Mouse (Mus musculus) embryonic facial prominence, embryonic 15.5 days (tissue): ENCODE data around the gene Eif4enif1. TPM values are rescaled to one million over a fixed set of nuclear protein-coding genes. Genes with fewer than 3 reads are reported as not detected.

Experiments
- ATAC-seq: fragments of 200-750 bp; cut with Nextera tagmentation; 2 replicates; pipeline ENCODE4 v1.8.0; 2017; ENCODE audit warnings: low read depth, moderate TSS enrichment; ENCODE audit not compliant: insufficient number of reproducible peaks, low FRiP score, low TSS enrichment
- H3K27ac ChIP-seq: fragments of 300-500 bp; sonication (generic); replicated peaks from 2 replicates; pipeline ENCODE4 v1.5.1; 2015; ENCODE audit warnings: mild to moderate bottlenecking, inconsistent platforms
- H3K27me3 ChIP-seq: fragments of 300-500 bp; sonication (generic); 2 replicates; pipeline ENCODE4 v1.6.1; 2015; ENCODE audit warnings: inconsistent platforms
- H3K36me3 ChIP-seq: fragments of 300-500 bp; sonication (generic); 2 replicates; pipeline ENCODE4 v1.6.1; 2015; ENCODE audit warnings: mild to moderate bottlenecking, inconsistent platforms
- H3K4me1 ChIP-seq: fragments of 300-500 bp; sonication (generic); 2 replicates; pipeline ENCODE4 v1.6.1; 2015; ENCODE audit warnings: inconsistent platforms
- H3K4me2 ChIP-seq: fragments of 300-500 bp; sonication (generic); replicated peaks from 2 replicates; pipeline ENCODE4 v1.6.1; 2015; ENCODE audit warnings: mild to moderate bottlenecking, inconsistent platforms
- H3K4me3 ChIP-seq: fragments of 300-500 bp; sonication (generic); replicated peaks from 2 replicates; pipeline ENCODE4 v1.5.1; 2015; ENCODE audit warnings: mild to moderate bottlenecking, inconsistent platforms
- H3K9ac ChIP-seq: fragments of 300-500 bp; sonication (generic); 2 replicates; pipeline ENCODE4 v1.6.1; 2015; ENCODE audit warnings: inconsistent platforms
- H3K9me3 ChIP-seq: fragments of 300-500 bp; sonication (generic); replicated peaks from 2 replicates; pipeline ENCODE4 v1.6.1; 2016; ENCODE audit warnings: inconsistent platforms
- WGBS: fragments of 180-500 bp; shearing (Covaris S2); methylation state at CpG from one replicate; pipeline ENCODE4 v1.1.7; 2015; 5-methylcytosine and 5-hydroxymethylcytosine counted together
- polyA plus RNA-seq: library from polyadenylated mRNA; unstranded; fragments of >200 nt; fragmentation: Nextera tagmentation; extraction: Ambion mirVana; gene quantifications from 2 replicates; pipeline ENCODE4 v1.2.1, GENCODE M21; 2015

Eif4enif1 gene
- polyA plus RNA-seq, 1 experiment from 2014 or later: 50.4 TPM

DNA sequence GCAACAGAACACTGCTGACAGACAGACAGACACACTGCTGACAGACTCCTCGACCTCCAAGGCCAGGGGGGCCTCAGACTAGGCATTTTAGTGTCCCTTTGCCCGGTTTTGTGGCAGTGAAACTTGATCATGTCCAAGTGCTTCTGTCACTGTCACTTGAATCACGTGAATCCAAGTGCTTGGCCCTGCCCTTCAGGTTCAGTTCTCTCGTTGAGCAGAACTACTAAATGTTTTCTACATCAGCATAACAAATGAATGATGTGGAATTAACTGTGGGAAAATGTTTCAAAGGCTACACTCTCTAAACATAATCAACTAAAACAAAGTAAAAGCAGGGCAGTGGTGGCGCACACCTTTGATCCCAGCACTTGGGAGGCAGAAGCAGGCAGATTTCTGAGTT, 76.2 kb downstream of the Eif4enif1 start:
- WGBS: 55% methylated on average over 5 of the region's 5 CpGs
- Histone ChIP-seq H3K9ac (no peak overlapping the region), H3K9me3 (no peaks in the 10 kb centered on the region)

DNA sequence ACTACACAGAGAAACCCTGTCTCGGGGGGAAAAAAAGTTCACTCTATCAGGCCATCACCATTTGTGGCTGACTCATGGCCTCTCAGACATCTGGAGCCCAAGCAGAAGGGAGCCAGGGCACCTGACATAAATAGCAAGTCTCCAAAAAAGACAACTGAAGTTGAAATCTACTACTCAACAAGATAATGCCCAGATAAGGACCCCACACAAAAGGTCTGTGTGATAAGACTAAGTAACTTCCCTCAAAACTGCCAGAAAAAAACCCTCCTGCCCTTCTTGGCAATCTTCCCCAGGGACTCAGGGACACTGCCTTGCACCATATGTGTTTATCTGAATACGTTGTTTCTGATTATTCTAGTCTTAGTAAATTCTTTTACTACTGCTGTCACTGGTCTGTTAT, 77.5 kb downstream of the Eif4enif1 start:
- no peak overlapping the region for H3K4me2 ChIP-seq
- H3K27ac ChIP-seq: no peak overlapping the region
- no peaks in the 10 kb centered on the region for H3K27me3 ChIP-seq
- no peaks in the 10 kb centered on the region for H3K9me3 ChIP-seq
- ATAC-seq: no peak
- no peaks in the 10 kb centered on the region for H3K36me3 ChIP-seq
- H3K9ac ChIP-seq: no peak overlapping the region
- no peaks in the 10 kb centered on the region for H3K4me1 ChIP-seq
- no peak overlapping the region for H3K4me3 ChIP-seq
- 83% methylated on average over 2 of the region's 2 CpGs for WGBS

More for the DNA sequence above, 76.2 kb downstream of the Eif4enif1 start:
- no peak for ATAC-seq
- Histone ChIP-seq H3K27me3 (no peaks in the 10 kb centered on the region), H3K36me3 (no peaks in the 10 kb centered on the region), H3K4me3 (no peak overlapping the region), H3K27ac (no peak overlapping the region), H3K4me2 (no peak overlapping the region), H3K4me1 (no peaks in the 10 kb centered on the region)

DNA sequence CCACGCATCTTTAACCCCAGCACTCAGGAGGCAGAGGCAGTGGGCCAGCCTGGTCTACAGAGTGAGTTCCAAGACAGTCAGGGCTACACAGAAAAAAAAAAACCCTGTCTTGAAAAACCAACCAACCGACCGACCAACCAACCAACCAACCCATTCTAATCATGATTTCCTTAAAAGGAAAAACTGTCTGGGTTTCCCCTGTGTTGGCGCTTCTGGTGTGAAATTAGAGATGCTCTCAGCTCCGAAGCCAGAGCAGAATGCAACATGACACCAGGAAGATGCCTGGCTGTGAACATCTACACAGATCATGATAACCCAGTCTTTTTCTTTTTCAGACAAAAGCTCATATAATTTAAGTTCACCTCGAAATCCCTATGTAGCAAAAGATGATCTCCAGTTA, 80.7 kb downstream of the Eif4enif1 start:
- no peak overlapping the region for H3K4me3 ChIP-seq
- ATAC-seq: no peak
- H3K27me3 ChIP-seq: no peaks in the 10 kb centered on the region
- H3K36me3 ChIP-seq: no peaks in the 10 kb centered on the region
- 73% methylated on average over 6 of the region's 6 CpGs for WGBS
- no peak overlapping the region for H3K4me2 ChIP-seq
- 0 out of 2 replicates have a peak, but pooled peaks cover 3% of the 10 kb centered on the region for H3K4me1 ChIP-seq
- no peak overlapping the region for H3K27ac ChIP-seq
- H3K9me3 ChIP-seq: no peaks in the 10 kb centered on the region
- H3K9ac ChIP-seq: no peak overlapping the region

DNA sequence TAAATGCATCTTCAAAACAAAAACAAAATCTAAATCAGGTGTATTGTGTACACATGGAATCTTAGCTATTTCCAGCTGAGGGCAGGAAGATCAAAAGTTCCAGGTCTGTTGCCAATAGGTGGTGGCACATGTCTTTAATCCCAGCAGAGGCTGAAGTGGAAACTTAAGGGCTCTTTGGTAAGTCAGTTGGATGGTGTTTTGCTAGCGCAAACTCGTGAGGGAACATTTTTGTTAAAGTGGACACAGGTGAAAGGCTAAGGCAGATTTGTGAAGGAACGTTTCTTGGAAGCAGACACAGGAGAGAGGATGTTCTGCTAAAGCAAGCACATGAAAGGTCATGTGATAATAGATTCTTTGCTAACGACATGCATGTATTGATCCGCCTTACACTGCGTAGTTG, 81.5 kb downstream of the Eif4enif1 start:
- H3K9ac ChIP-seq: no peak overlapping the region
- no peak overlapping the region for H3K4me3 ChIP-seq
- H3K27me3 ChIP-seq: no peaks in the 10 kb centered on the region
- H3K4me2 ChIP-seq: no peak overlapping the region
- ATAC-seq: no peak
- H3K27ac ChIP-seq: no peak overlapping the region
- no peaks in the 10 kb centered on the region for H3K9me3 ChIP-seq
- peaks cover 11% of the 10 kb centered on the region for H3K4me1 ChIP-seq
- 79% methylated on average over 6 of the region's 6 CpGs for WGBS
- H3K36me3 ChIP-seq: no peaks in the 10 kb centered on the region

DNA sequence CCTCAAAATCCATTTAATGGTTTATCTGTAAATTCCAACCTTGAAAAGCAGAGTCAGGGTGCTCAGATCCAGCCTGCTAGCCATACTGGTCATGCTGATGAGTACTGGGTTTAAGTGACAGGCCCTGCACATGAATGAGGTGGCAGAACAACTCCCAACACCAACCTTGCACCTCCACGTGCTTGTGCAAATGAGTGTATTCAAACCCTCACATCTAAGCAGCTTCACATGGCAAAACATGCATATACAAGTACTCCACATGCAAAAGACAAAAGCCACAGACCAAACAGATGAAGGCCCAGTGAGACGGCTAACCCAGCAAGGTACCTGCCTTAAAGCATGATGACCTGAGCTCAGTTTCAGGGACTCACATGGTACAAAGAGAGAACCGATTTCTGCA, 83.7 kb downstream of the Eif4enif1 start:
- Histone ChIP-seq H3K9me3 (no peaks in the 10 kb centered on the region), H3K27ac (no peak overlapping the region), H3K4me2 (no peak overlapping the region), H3K27me3 (no peaks in the 10 kb centered on the region), H3K4me3 (no peak overlapping the region), H3K9ac (no peak overlapping the region), H3K4me1 (peaks cover 14% of the 10 kb centered on the region), H3K36me3 (no peaks in the 10 kb centered on the region)
- ATAC-seq: no peak
- WGBS: 83% methylated on average over 3 of the region's 3 CpGs

DNA sequence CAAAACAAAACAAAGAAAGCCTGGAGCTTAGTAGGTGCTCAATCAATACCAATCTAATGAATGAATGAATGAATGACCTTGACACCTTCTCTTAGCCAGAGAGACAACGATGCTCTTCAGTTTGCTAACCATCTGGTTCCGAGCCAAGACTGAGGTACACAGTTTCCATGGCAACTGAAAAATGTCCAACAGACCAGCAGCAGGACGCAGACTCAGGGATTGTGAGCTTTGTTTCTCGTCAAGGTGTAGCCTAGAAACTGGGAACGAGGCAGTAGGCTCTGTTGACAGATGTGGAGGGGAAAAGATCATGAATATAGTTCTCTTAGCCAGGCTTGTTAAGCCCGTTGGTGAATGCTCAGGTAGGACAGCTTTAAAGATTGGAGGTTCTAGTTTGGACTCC, 84.9 kb downstream of the Eif4enif1 start:
- H3K9me3 ChIP-seq: no peaks in the 10 kb centered on the region
- ATAC-seq: no peak
- WGBS: 38% methylated on average over 6 of the region's 6 CpGs
- no peak overlapping the region for H3K27ac ChIP-seq
- no peak overlapping the region for H3K4me3 ChIP-seq
- H3K27me3 ChIP-seq: no peaks in the 10 kb centered on the region
- no peak overlapping the region for H3K9ac ChIP-seq
- H3K4me1 ChIP-seq: peaks cover 23% of the 10 kb centered on the region
- no peaks in the 10 kb centered on the region for H3K36me3 ChIP-seq
- H3K4me2 ChIP-seq: no peak overlapping the region

DNA sequence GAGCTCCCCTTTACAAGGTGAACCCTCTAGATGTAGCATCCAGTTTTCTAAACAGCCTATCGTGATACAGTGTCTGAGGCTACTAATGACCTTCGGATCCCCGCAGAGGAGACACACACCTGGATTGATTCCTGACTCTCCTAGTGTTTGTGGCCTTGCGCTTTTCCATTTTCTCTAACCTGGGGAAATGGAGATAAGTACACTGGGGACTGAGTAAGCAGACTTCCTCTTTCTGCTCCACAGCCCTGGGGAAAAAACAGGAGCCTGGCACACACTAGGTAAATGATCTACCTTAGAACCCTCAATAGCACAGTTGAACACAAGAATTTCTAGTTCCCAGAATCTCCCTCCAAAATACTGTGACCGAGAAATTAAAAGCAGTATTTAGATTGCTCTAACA, 85.7 kb downstream of the Eif4enif1 start:
- Histone ChIP-seq H3K4me3 (no peak overlapping the region), H3K4me1 (peaks cover 29% of the 10 kb centered on the region), H3K9me3 (no peaks in the 10 kb centered on the region), H3K36me3 (no peaks in the 10 kb centered on the region), H3K9ac (no peak overlapping the region), H3K27ac (no peak overlapping the region), H3K27me3 (no peaks in the 10 kb centered on the region), H3K4me2 (peak overlapping the region; percentile 90; the same call in 1 of the 2 replicates)
- WGBS: 63% methylated on average over 5 of the region's 5 CpGs
- ATAC-seq: no peak

DNA sequence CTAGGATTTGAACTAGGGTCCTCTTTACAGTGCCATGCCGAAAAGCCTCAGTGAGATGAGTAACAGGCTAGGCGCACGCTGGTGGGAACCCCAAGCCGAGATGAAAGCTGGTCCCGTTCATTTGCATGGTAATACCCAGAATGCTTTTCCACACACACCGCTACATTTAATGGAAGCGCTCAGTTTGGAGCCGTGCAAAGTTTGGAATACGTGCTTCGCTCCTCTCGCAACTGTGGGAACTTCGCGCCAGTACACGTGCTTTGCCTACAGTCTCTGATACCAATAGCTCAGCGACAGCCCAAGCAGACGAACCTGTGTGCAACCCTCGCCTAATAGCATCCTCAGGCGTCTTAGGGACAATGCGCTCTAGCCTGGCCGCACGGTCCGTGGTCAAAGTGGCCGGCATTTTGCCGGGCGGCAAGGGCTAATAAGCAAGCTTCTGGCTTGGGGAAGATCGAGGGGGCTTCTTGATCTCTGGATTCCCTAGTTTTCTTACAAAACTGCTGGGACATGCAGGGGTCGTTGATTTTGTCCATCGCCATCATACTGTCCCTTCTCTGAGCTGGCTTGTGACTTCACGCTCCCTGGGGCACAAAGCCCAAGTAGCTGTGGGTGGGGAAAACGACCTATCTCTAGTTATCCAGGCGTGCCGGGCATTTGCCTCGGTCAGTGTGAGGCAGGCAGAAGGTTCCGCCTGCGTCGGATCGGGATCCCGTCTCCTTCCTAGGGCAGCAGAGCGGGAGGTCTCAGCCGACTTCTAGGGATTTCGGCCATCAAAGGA, 86.5 kb downstream of the Eif4enif1 start, which contains the start of gene Patz1:
TSS of gene Patz1 (plus strand) at position 354 of the 781 bp plus-strand sequence.
- peak within 1 kb of the TSS; percentile 90 for H3K4me2 ChIP-seq
- H3K4me1 ChIP-seq: peaks cover 36% of the 10 kb centered on the region
- H3K9me3 ChIP-seq: no peaks in the 10 kb centered on the region
- WGBS: under 1% methylated on average over 41 of the region's 41 CpGs
- H3K27me3 ChIP-seq: no peaks in the 10 kb centered on the region
- peak within 1 kb of the TSS; percentile 98 for H3K9ac ChIP-seq
- H3K36me3 ChIP-seq: peaks cover 5% of the 10 kb centered on the region
- peak within 1 kb of the TSS; percentile 100 for H3K27ac ChIP-seq
- ATAC-seq: peak; percentile 11
- peak within 1 kb of the TSS; percentile 84 for H3K4me3 ChIP-seq

DNA sequence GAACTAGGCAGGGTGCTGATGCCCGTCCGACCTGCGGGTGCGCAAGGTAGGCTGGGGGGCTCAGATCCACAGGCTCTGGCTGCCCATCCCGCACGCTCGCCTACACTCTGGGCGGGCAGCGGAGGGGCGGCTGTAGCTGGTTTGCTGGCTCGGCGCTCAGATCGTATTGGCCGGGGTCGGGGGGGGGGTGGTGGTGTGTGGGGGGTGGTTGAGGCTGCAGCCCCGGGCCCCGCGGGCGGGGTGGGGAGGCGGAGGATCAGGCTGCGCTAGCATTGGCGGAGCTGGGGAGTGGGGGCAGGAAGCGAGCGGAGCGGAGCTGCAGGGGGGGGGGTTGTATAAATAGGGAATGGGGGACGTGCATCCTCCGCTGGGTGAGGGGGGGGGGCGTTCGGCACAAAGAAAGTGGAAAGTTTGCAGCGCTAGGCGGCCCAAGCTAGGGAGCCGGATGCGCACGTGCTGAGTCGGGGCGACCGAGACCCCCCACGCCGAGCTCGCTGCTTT, 87.2 kb downstream of the Eif4enif1 start:
- peak; percentile 89 for ATAC-seq
- Histone ChIP-seq H3K4me3 (peak overlapping the region; percentile 84), H3K36me3 (peaks cover 11% of the 10 kb centered on the region), H3K27ac (peak overlapping the region; percentile 100), H3K4me2 (peak overlapping the region; percentile 90), H3K9ac (peak overlapping the region; percentile 98), H3K27me3 (no peaks in the 10 kb centered on the region), H3K9me3 (no peaks in the 10 kb centered on the region), H3K4me1 (peaks cover 43% of the 10 kb centered on the region)
- under 1% methylated on average over 38 of the region's 40 CpGs for WGBS

DNA sequence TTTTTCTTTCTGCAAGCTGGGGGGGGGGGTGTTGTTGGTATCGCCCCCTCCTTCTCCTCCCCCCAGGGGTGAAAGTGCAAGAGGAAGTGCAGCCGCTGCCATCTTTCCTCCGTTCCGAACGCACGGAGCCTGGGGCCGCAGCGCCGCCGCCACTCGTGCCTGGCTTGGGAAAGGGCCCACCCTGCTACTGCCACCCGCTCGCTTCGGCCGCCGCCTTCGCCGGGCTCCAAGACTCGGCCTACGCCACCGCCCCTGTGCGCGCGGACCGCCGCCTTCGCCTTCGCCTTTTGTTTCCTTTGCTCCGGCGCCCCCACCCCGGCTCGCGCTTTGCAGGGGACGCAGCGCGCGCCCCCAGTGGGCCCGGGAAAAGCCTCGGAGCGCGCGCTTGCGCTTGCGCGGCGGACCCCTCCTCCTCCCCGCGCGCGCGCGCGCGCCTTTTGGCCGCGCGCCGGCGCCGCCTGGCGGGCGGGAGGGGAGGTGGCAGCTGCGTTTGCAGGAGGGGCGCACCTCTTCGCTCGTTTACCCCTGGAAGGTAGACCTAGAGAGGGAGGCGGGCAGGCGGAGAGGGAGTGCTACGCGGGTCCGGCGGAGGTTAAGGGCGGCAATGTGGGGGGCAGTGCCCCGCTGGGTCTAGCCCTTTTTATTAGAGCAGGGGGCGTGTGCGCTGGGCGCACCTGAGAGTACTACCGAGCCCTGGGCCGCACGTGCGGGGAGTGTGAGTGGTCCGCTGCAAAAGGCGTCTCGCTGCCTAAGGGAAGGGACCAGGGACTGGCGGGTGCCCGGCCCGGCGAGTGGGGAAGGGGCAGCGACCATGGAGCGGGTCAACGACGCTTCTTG, 87.8 kb downstream of the Eif4enif1 start:
- H3K9me3 ChIP-seq: no peaks in the 10 kb centered on the region
- H3K27ac ChIP-seq: peak overlapping the region; percentile 100
- H3K36me3 ChIP-seq: peaks cover 17% of the 10 kb centered on the region
- no peaks in the 10 kb centered on the region for H3K27me3 ChIP-seq
- H3K4me2 ChIP-seq: peak overlapping the region; percentile 90
- H3K4me3 ChIP-seq: peak overlapping the region; percentile 84
- ATAC-seq: peak; percentile 63
- H3K9ac ChIP-seq: peak overlapping the region; percentile 98
- WGBS: under 1% methylated on average over 84 of the region's 92 CpGs
- H3K4me1 ChIP-seq: peaks cover 49% of the 10 kb centered on the region

DNA sequence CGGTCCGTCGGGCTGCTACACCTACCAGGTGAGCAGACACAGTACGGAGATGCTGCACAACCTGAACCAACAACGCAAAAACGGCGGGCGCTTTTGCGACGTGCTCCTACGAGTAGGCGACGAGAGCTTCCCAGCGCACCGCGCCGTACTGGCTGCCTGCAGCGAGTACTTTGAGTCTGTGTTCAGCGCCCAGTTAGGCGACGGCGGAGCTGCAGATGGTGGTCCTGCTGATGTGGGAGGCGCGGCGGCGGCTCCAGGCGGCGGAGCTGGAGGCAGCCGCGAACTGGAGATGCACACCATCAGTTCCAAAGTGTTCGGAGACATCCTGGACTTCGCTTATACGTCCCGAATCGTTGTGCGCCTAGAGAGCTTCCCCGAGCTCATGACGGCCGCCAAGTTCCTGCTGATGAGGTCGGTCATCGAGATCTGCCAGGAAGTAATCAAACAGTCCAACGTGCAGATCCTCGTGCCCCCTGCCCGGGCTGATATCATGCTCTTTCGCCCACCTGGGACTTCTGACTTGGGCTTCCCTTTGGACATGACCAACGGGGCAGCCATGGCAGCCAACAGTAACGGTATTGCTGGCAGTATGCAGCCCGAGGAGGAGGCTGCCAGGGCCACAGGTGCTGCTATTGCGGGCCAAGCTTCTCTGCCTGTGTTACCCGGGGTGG, 88.6 kb downstream of the Eif4enif1 start:
- H3K9ac ChIP-seq: peak overlapping the region; percentile 98
- ATAC-seq: no peak
- H3K4me1 ChIP-seq: peaks cover 55% of the 10 kb centered on the region
- peaks cover 23% of the 10 kb centered on the region for H3K36me3 ChIP-seq
- peak overlapping the region; percentile 90 for H3K4me2 ChIP-seq
- under 1% methylated on average over 50 of the region's 50 CpGs for WGBS
- H3K4me3 ChIP-seq: peak overlapping the region; percentile 84
- H3K9me3 ChIP-seq: no peaks in the 10 kb centered on the region
- H3K27me3 ChIP-seq: no peaks in the 10 kb centered on the region
- H3K27ac ChIP-seq: peak overlapping the region; percentile 100
